Comparison of ENCODE assay signal across 1 mouse cellular context in genomic region chr2:30942603-30943011, GRCm38 (mm10).
A peak's percentile ranks its signal among the peaks of the same experiment; 100 is the strongest.
TF ChIP-seq lines count a peak whose summit lies in the region.

No protein-coding gene starts in this region.

TF ChIP-seq in MEL, 35 proteins besides CTCF, POLR2A, EP300 and RAD21 (continued from another document):
- TF ChIP-seq TBP (IDR thresholded peaks at IDR 0.05; ENCODE audit: low read depth, low read length): peak; percentile 68; the same call in 1 of the 2 replicates
- TF ChIP-seq GATA1 (IDR thresholded peaks at IDR 0.05; ENCODE audit: low read depth, low read length): no peak
- no peak for TF ChIP-seq BHLHE40 (IDR thresholded peaks at IDR 0.05; ENCODE audit: borderline replicate concordance, low read depth, low read length)
- no peak for TF ChIP-seq TAL1 (IDR thresholded peaks at IDR 0.05; ENCODE audit: low read length)
- no peak; the same call in 1 of the 2 replicates for TF ChIP-seq ETS1 (IDR thresholded peaks at IDR 0.05; ENCODE audit: low read depth, low read length)
- TF ChIP-seq RCOR1 (IDR thresholded peaks at IDR 0.05; ENCODE audit: low read depth, low read length): peak; percentile 62
- 0 out of 2 replicates have a peak, but pooled peaks have one; percentile 19 for TF ChIP-seq ZC3H11A (IDR thresholded peaks at IDR 0.05; ENCODE audit: low read depth, low read length)
- TF ChIP-seq MYB (IDR thresholded peaks at IDR 0.05; ENCODE audit: low read depth, low read length): no peak
- TF ChIP-seq SMC3 (IDR thresholded peaks at IDR 0.05; ENCODE audit: low read depth, low read length): peak; percentile 64
- TF ChIP-seq MYC (IDR thresholded peaks at IDR 0.05; ENCODE audit: low read depth, low read length): no peak; the same call in 1 of the 2 replicates
- no peak; the same call in 1 of the 2 replicates for TF ChIP-seq MAX (IDR thresholded peaks at IDR 0.05; ENCODE audit: low read length)
- TF ChIP-seq CHD1 (IDR thresholded peaks at IDR 0.05; ENCODE audit: low read depth, low read length): no peak
- TF ChIP-seq UBTF (IDR thresholded peaks at IDR 0.05; ENCODE audit: borderline replicate concordance, insufficient read depth, low read depth, low read length): no peak
- peak; percentile 87 for TF ChIP-seq MXI1 (IDR thresholded peaks at IDR 0.05; ENCODE audit: low read depth, low read length)
- TF ChIP-seq TCF12 (IDR thresholded peaks at IDR 0.05; ENCODE audit: low read depth, low read length): peak; percentile 60; the same call in 1 of the 2 replicates
- peak; percentile 41; the same call in 1 of the 2 replicates for TF ChIP-seq MAZ (IDR thresholded peaks at IDR 0.05; ENCODE audit: low read depth, low read length)
- no peak for TF ChIP-seq MEF2A (IDR thresholded peaks at IDR 0.05; ENCODE audit: extremely low read depth, insufficient replicate concordance, low read depth, low read length, poor library complexity, severe bottlenecking)
- peak; percentile 95 for TF ChIP-seq SIN3A (IDR thresholded peaks at IDR 0.05; ENCODE audit: low read length)
- 0 out of 2 replicates have a peak, but pooled peaks have one; percentile 2 for TF ChIP-seq NRF1 (IDR thresholded peaks at IDR 0.05; ENCODE audit: insufficient read depth, low read depth, low read length, poor library complexity, severe bottlenecking)
